Mouse (Mus musculus): ENCODE measurements around the gene Sbno1. TPM values are rescaled to one million over a fixed set of nuclear protein-coding genes. Genes with fewer than 3 reads are reported as not detected.

Sbno1 gene
- total RNA-seq, 2 experiments from 2014 or later, result 133 to 135 TPM

DNA sequence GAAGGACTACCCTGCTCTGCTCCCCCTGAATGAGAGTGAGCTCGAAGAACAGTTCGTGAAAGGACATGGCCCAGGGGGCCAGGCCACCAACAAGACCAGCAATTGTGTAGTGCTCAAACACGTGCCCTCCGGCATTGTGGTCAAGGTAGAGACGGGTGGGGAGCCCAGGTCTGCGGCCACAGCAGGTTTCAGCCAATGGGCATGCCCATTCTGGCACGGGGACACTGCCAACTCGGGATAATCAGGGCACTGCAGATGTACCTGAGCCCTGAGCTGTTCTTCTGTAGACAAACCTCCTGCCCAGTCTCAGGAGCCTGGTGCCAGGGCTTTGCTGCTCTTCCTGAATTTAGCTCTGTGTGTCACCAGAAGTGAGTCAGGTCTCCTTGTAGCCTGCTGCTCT lies 87.0 kb downstream of the Sbno1 start:
- DNase-seq (ENCODE audit: low spot score in 2 of 2), result no peak

- peak; percentile 58 to 77 for DNase-seq (ENCODE audit: low spot score in 2 of 2)
These were observed 87.9 kb downstream of the Sbno1 start for GRCm38 (mm10) chr5:124337909-124338308.

GRCm38 (mm10) chr5:124337103-124337502 lies 88.7 kb downstream of the Sbno1 start:
- DNase-seq (ENCODE audit: low spot score in 2 of 2), result no peak

- DNase-seq (ENCODE audit: low spot score in 2 of 2), result peak; percentile 70 to 88
These were observed 91.4 kb downstream of the Sbno1 start for GRCm38 (mm10) chr5:124334392-124334791.

DNA sequence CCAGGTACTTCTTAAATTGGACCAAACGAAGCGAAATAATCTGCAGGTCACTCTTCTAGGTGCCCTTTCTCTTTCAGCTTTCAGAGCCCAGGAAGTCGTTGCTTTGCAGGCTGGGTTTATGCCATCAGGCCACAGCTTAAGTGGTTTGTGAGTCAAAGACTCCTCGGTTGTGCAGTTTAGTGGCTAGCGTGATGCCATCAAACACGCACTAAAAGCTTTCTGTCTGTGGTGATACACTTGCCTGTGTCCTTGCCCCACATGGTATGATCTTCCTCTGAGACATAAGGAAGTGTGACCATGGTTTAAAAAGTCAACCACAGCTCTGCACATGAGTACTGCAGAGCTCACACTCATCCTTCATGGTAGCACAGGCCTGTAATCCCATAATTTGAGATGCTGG lies 95.7 kb downstream of the Sbno1 start:
- DNase-seq (ENCODE audit: low spot score in 2 of 2), result no peak

DNA sequence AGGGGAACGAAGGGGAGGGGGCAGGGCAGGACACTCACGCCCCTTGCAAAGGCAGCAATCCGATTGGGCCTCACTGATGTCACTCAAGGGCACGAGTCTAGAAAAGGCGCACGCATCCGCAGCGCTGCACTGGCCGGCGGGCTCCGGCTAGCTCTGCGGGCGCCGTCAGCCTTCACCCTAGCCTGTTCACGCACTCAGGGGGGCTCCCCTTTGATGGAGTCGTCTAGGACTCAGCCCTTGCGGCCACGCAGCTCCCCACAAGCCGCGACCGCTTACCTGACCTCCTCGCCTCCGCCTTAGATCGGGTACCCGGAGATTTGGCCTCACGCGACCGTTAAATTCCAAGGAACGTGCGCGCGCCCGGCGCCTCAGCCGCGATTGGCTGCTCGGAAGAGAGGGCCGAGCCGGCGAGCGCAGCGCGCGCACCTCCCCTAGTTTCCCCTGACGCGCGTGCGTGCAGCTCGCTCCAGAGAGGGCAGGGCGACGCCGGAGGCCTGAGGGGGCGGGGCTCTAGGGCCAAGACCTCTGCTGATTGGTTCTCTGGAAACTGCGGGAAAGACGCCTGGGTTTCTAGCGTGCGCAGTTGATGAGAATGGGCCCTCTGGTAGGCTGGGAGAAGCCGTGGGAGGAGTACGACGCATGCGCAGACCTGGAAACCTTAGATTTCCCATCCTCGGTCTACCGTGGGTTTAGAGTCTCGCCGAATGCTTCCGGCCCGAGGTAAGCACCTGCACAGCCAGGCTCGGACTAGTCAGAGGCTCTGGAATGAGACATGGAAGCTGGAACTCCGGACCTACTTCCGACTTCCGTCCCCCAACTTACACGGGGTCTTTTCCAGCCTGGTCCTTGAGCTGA lies 98.1 kb downstream of the Sbno1 start, which contains the start of the genes Mphosph9 and 2810006K23Rik:
TSS of gene Mphosph9 (minus strand) at position 463 of the 855 bp plus-strand sequence.
TSS of gene 2810006K23Rik (plus strand) at position 580 of the 855 bp plus-strand sequence.
- DNase-seq (ENCODE audit: low spot score in 2 of 2), result peak; percentile 100

- no peak for DNase-seq (ENCODE audit: low spot score in 2 of 2)
These were observed 99.0 kb downstream of the Sbno1 start for GRCm38 (mm10) chr5:124326829-124327228.

Small RNAs within 50 kb of the gene (microRNA-seq; reads per million reads assigned to microRNA genes)
- gene Gm27486, result 0.85 to 1.1 reads per million in 2 experiments

Other genes with a start within 250 kb of the Sbno1 start
- gene Pitpnm2, start 176.2 kb downstream of the Sbno1 start, total RNA-seq (2021), result 100 to 1,000 TPM; 172 to 174 TPM
- gene Mphosph9, start 98.0 kb downstream of the Sbno1 start, total RNA-seq (2021), result 10 to 100 TPM; 15.0 to 17.8 TPM
- 10 to 100 TPM; 13.8 to 15.8 TPM for gene 2810006K23Rik, start 97.9 kb downstream of the Sbno1 start, total RNA-seq (2021)
- gene Cdk2ap1, start 62.9 kb downstream of the Sbno1 start, total RNA-seq (2021), result 10 to 100 TPM; 95.4 to 99.6 TPM
- gene Kmt5a, start 13.9 kb upstream of the Sbno1 start, total RNA-seq (2021), result 10 to 100 TPM; 48.1 to 60.6 TPM
- gene Rilpl2, start 52.4 kb upstream of the Sbno1 start, total RNA-seq (2021), result 10 to 100 TPM; 23.1 to 24.1 TPM
- gene Snrnp35, start 57.1 kb upstream of the Sbno1 start, total RNA-seq (2021), result 10 to 100 TPM; 19.7 to 22.3 TPM
- gene Rilpl1, start 105.4 kb upstream of the Sbno1 start, total RNA-seq (2021), result 10 to 100 TPM; 41.6 TPM
- 100 to 1,000 TPM in 1 of 2 experiments, 10 to 100 TPM in 1; 98.4 to 100 TPM for gene Tmed2, start 114.7 kb upstream of the Sbno1 start, total RNA-seq (2021)
- 10 to 100 TPM; 22.8 to 25.5 TPM for gene Ddx55, start 126.9 kb upstream of the Sbno1 start, total RNA-seq (2021)
- gene Eif2b1, start 153.1 kb upstream of the Sbno1 start, total RNA-seq (2021), result 10 to 100 TPM; 43.0 to 43.4 TPM
- 10 to 100 TPM; 28.5 to 33.2 TPM for gene Gtf2h3, start 153.1 kb upstream of the Sbno1 start, total RNA-seq (2021)
- gene Atp6v0a2, start 202.6 kb upstream of the Sbno1 start, total RNA-seq (2021), result 10 to 100 TPM; 59.3 to 59.9 TPM

All from layer of hippocampus, postnatal 14 days (tissue).